Mouse (Mus musculus): ENCODE results near the gene Ret. TPM values are rescaled to one million over a fixed set of nuclear protein-coding genes. Genes with fewer than 3 reads are reported as not detected.

Ret gene
- total RNA-seq, 2 experiments from 2014 or later = 2.9 to 3.6 TPM

- DNase-seq (ENCODE audit: low spot score in 2 of 2) = peak; percentile 68 to 72
These were observed 18.0 kb downstream of the Ret start for GRCm38 (mm10) chr6:118179316-118180084.

DNA sequence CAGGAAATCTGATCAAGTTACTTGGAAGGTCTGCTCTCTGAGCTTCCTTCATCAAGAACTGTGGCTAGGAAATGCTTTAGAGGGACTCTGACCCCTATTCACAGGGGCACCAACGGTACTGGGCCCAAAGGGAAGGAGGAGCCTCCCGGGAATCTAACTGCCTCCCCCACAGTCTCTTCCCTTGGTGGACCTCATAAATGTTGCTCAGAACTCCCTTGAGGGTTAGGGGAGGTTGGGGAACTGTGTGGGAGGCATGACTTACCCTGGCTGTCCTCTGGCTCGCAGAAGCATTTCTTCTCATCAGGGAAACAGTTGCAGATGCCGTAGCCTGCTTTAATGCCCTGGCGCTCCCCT lies 23.6 kb downstream of the Ret start:
- no peak for DNase-seq (ENCODE audit: low spot score in 2 of 2)

DNA sequence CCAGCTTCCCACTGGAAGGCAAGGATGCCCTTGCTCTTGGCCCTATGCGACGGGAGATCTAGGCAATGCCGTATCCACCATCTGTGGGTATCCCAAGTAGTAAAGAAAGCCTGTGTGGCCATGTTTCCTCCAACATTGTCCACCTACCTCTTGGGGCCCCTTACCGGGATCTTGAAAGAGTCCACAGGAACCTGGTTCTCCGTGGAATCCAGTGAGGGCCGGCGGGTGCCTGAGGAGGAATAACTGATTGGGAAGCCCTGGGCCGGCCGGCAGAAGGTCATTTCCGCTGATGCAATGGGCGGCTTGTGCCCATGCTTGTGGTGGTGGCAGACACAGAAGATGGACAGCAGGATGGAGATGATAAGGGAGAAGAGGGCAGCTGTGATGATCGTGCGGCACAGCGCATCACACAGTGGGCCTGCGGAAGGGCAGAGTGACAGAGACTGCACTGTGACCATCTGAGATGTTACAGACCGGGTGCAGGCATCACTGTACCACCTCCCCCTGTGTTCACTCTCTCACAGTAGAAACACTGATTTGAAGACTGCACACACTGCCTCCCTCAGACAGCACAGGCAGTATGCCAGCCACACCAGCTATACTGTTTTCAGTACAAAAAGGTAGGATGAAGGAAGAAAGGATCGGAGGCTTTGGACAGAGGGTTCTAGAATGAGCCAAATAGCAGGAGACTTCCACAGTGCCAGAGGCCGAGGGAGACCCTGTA lies 24.1 kb downstream of the Ret start:
- DNase-seq (ENCODE audit: low spot score in 2 of 2) = peak; percentile 37 to 51

DNA sequence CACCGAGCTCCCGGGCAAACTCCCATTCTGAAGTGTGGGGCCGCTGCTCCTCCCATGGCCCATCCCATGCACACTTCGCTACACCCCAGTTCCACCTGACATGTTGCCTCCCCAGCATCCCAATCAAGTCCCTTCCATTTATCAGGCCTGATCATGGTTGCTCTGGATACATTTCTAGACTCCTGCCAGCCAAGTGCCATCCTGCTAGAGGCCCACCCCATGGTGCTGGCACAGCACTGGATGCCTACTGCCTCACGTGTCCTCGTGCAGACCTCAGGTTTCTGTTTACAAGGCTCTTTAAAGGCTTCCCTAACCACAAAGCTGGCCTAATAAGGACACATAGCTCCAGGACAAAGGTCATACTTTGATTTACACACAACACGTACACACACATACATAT lies 26.1 kb downstream of the Ret start:
- DNase-seq (ENCODE audit: low spot score in 2 of 2) = no peak

- DNase-seq (ENCODE audit: low spot score in 2 of 2) = no peak
These were observed 29.4 kb downstream of the Ret start for GRCm38 (mm10) chr6:118168106-118168505.

DNA sequence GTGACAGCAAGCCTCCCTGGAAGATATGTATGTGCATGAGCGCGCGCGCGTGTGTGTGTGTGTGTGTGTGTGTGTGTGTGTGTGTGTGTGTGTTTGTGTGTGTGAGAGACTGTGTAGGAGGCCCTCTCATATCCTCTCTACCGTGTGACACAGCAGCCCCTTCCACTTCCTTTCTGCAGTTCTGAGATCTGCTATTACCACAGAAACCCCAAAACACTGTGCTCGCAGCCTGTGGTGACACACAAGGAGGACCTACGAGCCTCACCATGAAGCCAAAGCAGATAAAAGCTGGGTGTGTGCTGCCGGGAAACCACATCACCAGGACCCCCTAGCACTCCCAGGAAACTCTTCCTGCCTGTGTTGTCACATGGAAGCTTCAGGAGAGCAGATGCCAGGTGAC lies 30.5 kb downstream of the Ret start:
- no peak for DNase-seq (ENCODE audit: low spot score in 2 of 2)

DNA sequence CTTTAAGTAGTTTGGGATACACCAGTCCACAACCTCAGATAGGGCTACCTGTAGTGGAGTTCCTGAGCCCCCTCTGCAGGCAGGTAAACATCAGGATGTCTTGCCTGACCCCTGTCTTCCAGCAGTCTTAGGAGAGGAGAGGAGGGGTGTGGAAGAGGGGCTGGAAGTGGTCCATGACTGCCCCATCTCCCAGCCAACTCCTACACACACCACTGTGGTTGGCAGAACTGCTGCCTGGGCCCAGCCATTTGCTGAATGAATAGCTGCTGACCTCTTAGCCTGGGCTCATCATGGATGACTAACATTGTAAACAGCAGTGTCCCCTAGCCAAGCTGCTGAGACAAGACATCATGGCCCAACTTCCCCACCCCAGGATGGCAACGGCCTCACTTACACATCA lies 32.0 kb downstream of the Ret start:
- DNase-seq (ENCODE audit: low spot score in 2 of 2) = no peak

DNA sequence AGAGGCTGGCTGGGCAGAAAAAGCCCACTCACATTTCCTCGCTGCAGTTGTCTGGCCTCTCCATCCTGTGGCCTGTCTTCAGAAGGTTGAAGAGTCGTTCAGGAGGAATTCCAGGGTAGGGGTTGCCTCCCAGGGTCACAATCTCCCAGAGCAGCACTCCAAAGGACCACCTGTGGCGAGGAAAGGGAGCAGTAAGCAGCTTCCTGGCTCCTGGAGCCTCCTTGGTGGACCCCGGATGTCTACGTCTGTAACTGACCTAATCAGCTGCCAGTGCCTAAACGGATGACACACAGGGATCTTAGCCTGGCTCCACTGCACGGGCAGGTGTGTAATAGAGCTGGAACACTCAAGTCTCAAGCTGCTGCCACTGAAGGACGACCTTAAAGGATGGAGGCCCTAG lies 32.8 kb downstream of the Ret start:
- no peak for DNase-seq (ENCODE audit: low spot score in 2 of 2)

GRCm38 (mm10) chr6:118163086-118163485 lies 34.4 kb downstream of the Ret start:
- no peak for DNase-seq (ENCODE audit: low spot score in 2 of 2)

DNA sequence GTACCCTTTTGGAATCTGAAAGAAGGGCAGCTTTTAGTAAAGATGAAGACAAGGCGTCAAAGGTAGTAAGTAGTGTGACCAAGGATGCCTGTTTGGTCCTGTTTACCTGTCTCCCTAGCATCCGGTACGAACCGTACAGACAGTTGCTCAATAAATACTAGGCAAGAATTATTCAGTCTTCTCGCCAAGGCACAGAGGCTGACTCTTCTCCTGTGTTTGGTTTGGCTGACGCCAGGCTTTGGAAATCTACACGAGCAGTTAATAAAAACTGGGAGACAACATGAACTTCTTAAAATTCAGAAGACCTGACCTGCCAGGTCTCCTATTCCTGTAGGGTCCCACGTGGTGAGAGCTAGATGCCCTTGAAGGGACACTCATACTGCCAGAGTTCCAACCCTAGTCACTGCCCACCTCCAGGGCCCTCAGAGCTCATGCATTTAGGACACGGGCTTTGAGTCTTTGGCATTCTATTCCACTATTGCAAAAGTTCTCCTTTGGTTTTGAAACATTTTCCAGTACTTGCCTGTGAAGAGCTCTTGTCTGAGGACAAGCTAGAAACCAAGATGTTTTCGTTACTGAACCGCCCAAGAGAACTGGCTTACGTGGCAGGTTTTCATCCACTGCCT lies 34.9 kb downstream of the Ret start:
- DNase-seq (ENCODE audit: low spot score in 2 of 2) = no peak

- no peak for DNase-seq (ENCODE audit: low spot score in 2 of 2)
These were observed 44.4 kb downstream of the Ret start for GRCm38 (mm10) chr6:118153091-118153490.

DNA sequence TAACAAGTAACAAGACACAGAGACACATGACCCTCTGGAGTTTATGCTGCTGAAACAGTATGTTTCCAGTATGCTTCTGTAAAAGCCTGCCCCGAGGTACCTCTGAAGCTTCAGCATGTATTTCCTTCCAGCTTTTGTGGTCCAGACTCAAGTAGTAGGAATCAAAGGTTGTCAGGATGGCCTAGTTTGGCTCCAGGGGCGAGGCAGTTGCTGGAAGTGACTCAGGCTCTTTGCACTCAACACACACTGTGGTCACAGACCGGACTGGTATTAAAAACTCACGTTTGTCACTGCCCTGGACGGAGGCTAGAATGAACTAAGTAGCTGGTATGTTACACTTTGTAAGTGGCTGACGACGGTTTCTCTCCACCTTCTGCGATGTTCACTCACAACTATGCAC lies 46.5 kb downstream of the Ret start:
- DNase-seq (ENCODE audit: low spot score in 2 of 2) = no peak

- DNase-seq (ENCODE audit: low spot score in 2 of 2) = no peak
These were observed 47.0 kb downstream of the Ret start for GRCm38 (mm10) chr6:118150538-118150937.

DNA sequence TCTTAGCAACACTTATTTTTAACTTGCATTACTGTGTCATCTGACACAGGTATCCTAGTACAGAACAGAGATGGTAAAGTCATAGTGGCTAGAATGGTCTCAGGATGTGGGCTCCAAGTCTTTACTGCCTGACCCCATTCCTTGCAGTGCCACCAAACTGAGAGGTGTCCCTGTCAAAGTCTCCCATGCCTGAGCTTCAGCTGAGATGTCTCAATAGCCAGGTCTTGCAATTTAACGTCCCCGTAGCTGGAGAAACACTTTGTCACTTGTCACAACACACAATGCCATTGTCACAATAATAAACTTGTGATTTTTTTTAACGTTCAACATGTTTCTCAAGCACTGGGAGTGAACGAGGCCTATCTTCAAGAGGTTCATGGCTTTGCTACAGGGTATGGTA lies 47.4 kb downstream of the Ret start:
- DNase-seq (ENCODE audit: low spot score in 2 of 2) = no peak

DNA sequence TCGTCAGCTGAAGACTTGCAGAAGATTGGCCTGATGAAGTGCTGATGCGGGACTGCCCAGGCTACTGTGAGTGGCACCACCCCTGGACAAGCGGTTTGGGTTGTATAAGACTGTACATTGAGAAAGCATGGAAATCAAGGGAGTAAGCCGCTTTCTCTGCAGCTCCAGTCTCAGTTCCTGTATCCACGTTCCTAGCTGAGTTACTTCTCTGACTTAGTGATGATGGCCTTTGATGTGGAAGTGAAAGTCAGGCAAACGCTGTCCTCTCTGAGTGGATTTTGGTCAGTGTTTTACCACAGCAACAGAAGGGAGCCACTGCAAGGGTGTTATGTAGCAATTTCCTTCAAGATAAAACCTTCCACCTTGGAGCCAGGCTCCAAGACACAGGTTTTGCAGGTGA lies 56.6 kb downstream of the Ret start:
- no peak for DNase-seq (ENCODE audit: low spot score in 2 of 2)

- peak; percentile 88 to 93 for DNase-seq (ENCODE audit: low spot score in 2 of 2)
These were observed 58.5 kb downstream of the Ret start, which contains the start of gene Csgalnact2 for GRCm38 (mm10) chr6:118138731-118139709. Gene Csgalnact2 (minus strand): TSS chr6:118139140.

DNA sequence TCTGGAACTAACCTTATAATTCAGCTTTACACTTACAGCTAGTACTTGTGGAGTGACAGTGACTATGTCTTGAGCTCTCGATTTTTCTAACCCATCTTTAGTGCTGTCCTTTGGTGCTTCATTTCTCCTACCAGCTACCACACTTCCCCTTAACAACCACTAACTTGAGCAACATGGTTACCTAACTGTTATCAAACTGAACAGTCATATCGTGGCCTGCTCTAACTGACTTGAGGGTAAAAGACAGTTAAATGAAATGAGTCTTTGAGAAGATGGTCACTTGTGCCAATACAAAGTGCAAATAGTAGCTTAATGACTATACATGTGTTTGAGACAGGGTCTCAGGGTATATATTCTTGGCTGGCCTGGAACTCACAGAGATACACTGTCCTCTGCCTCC lies 60.4 kb downstream of the Ret start:
- no peak for DNase-seq (ENCODE audit: low spot score in 2 of 2)

- no peak for DNase-seq (ENCODE audit: low spot score in 2 of 2)
These were observed 63.1 kb downstream of the Ret start for GRCm38 (mm10) chr6:118134461-118134860.

GRCm38 (mm10) chr6:118130022-118130421 lies 67.5 kb downstream of the Ret start:
- no peak for DNase-seq (ENCODE audit: low spot score in 2 of 2)

DNA sequence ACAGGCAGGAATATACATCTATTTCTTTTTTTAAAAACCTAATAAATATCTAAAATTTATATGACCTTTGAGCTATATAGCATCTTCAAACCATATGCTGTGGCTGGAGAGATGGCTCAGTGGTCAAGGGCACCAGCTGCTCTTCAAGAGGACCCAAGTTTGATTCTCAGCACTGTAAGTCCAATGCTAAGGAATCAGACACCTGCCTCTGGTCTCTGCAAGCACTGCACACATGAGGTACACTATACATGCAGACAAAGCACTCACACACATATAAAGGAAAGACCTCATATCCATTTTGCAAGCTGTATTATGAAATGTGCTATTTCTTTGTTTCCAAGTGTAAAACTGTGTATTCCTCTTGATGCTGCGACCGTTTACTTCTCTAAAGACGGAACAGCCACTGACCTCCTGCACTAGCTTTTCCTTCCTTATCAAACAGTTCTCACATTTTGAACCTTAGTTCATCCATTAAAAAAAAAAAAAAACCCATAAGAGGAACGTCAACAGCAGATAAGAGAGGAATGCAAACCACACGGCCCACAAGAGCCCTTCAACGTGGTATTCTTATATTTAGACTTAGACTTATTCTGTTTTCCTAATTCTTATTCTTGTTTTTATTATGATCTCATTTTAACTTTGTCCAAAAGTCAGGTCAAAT lies 69.6 kb downstream of the Ret start:
- DNase-seq (ENCODE audit: low spot score in 2 of 2) = no peak

DNA sequence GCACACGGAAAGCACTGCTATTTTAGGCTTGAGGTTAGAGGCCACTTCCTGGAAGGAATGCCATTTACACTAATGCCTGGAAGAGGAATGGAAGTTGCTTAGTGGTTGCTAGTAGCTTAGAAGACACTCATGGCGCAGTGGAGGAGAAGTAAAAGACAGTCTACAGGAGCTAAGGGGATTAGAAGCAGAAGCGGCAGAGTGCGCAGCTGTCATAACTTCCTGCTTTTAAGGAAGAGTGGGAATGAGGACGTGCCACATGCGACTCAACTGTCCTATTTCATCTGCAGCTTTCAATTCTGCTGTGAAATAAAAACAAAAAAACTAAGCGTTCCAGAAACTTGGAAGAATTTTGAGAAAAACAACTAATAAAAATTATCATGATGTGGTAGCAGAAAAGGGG lies 70.3 kb downstream of the Ret start:
- DNase-seq (ENCODE audit: low spot score in 2 of 2) = no peak

Measured in left cerebral cortex, adult 18-20 months (tissue).